Mouse (Mus musculus): ENCODE data around the gene 1110008L16Rik. TPM values are rescaled to one million over a fixed set of nuclear protein-coding genes. Genes with fewer than 3 reads are reported as not detected.
"Not testable (repeated sequence)": the region's sequence is repeated elsewhere in the genome, so short reads cannot be mapped to it uniquely, and the experiment has no call there.

1110008L16Rik gene
- total RNA-seq, 2 experiments from 2014 or later = 9.6 to 10.7 TPM

GRCm38 (mm10) chr12:55338490-55338889 is 39.1 kb downstream of the 1110008L16Rik start:
- DNase-seq = not testable (repeated sequence)

GRCm38 (mm10) chr12:55343045-55343444 is 43.7 kb downstream of the 1110008L16Rik start:
- not testable (repeated sequence) for DNase-seq

- DNase-seq = no peak
These were observed 44.6 kb downstream of the 1110008L16Rik start for GRCm38 (mm10) chr12:55343998-55344397.

DNA sequence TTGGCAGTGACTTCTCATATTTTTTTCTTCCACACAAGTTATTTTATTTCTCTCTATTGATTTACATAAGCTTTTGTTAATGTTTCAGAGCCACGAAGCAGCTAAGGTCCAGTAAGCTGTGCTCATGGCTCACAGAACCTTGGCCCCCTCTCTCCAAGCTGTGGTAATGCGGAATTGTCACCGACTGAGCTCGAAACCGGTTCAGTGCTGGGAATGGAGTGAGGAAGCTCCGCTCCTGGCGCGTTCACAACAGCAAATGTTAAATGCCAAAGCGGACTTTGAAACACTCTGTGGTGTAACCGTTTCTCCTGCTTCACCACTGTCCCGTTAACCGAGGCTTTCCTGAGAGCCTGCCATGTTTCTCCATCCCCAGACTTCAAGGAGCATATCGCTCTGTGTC is 45.2 kb downstream of the 1110008L16Rik start:
- DNase-seq = peak; percentile 2 to 14

DNA sequence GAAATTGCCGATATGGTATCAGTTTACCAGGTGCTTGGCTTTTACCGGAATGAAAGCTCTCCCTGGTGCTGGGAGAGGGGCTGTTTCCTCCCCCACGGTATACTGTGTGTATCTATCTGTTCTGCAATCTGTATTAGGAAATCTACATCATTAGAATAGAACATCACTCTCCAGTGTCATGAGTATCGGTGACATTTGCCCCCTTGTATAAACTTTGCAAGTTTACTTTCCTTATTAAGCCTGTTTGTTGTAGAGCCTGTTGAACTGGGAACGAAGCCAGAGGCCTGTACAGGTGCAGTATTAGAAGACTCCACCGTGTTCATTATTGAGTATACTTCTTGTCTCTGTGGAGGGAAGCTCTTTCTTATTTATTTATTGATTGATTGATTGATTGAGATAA is 54.0 kb downstream of the 1110008L16Rik start:
- DNase-seq = no peak

GRCm38 (mm10) chr12:55354904-55355303 is 55.5 kb downstream of the 1110008L16Rik start:
- peak; percentile 51 to 71 for DNase-seq

DNA sequence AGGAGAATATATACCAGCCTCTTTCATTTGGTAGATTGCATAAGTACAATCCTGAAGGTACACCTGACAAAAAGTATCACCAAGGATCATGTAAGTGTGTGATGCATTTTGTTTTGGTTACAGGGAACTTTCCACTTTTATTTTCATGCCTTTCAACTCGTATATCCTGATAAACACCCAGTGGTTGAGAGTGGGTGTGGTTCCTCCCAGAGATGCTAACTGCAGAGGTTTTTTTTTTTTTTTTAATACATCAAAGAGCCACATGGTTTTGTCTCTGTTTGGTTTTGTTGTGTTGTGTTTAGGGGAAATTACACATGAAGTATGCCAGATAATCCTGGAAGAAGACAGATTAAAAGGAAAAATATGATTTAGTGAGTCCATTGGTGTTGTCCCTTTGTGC is 57.9 kb downstream of the 1110008L16Rik start:
- no peak for DNase-seq

- peak in 1 of 2 experiments; percentile 52 for DNase-seq
These were observed 61.6 kb downstream of the 1110008L16Rik start for GRCm38 (mm10) chr12:55360929-55361328.

DNA sequence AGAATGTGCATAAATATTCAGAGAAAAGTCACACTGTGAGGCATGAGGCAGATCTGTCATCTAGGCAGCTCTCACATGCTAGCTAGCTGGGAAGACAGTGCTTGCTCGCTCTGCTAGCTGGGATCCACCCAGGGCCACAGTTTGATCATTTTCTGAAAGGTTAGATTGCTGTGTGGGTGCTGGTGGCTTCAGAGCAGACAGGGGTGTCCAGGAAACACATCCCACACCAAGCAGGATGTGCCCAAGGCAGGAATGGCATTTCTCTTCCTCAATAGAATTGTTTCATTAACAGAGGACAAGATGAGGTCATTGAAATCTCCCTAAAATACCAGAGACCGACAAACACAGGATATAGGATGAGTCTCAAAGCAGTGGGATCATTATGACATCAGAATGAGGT is 65.7 kb downstream of the 1110008L16Rik start:
- no peak for DNase-seq

GRCm38 (mm10) chr12:55372424-55373055 is 73.2 kb downstream of the 1110008L16Rik start:
- peak in 1 of 2 experiments; percentile 64 for DNase-seq

DNA sequence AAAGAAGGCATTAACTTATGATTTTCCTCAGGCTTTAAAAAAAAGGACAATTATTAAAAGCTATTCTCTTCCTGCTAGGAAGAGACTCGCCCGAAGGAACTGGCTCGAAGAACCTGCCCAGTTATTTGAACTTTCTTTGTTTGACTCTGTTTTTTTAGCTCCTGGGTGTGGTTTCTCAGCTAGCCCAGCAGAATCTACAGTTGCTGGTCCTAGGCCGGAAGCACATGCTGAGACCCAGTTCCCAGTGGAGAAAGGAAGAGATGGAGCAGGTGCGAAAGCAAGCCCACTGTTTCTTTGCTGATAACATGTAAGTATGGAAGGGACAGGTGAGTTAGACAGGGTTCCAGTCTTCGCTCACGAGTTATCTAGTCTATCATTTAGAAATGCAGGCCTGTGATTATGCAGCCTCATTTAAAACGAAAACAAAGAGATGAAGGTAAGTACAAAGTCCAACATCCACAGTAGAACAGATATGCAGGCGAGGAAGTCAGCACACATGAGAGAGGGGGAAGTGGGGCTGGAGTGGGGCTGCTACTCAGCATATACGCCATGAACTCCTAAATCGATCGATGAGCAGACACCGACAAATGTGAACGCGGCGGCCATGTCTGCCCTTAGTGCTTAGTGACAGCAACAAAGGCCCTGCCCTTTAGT is 77.7 kb downstream of the 1110008L16Rik start:
- DNase-seq = peak in 1 of 2 experiments; percentile 52

GRCm38 (mm10) chr12:55377610-55377980 is 78.2 kb downstream of the 1110008L16Rik start:
- no peak for DNase-seq

GRCm38 (mm10) chr12:55384023-55384749 is 84.8 kb downstream of the 1110008L16Rik start, which contains the start of gene Psma6:
Psma6 (plus strand) TSS chr12:55384222.
- no peak for DNase-seq

GRCm38 (mm10) chr12:55384826-55385225 is 85.4 kb downstream of the 1110008L16Rik start:
- no peak for DNase-seq

- peak; percentile 72 to 89 for DNase-seq
These were observed 86.6 kb downstream of the 1110008L16Rik start for GRCm38 (mm10) chr12:55385931-55386330.

DNA sequence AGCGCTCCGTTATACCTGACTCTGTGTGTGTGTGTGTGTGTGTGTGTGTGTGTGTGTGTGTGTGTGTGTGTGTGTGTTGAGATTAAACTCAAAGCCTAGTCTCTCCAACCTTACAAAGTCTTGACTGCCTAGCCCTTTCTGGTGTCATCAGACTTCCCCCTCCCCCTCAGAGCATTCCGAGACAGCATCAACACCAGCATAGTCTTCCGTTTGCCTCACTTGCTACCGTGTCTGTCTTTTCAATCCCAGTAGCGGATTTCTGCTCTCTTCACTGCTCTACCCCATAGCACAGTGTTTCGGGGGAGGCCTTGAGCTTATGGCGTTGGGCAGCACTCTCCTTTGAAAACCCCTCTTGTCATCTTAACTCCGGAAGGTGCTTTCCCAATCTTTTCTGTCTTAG is 87.1 kb downstream of the 1110008L16Rik start:
- DNase-seq = no peak

DNA sequence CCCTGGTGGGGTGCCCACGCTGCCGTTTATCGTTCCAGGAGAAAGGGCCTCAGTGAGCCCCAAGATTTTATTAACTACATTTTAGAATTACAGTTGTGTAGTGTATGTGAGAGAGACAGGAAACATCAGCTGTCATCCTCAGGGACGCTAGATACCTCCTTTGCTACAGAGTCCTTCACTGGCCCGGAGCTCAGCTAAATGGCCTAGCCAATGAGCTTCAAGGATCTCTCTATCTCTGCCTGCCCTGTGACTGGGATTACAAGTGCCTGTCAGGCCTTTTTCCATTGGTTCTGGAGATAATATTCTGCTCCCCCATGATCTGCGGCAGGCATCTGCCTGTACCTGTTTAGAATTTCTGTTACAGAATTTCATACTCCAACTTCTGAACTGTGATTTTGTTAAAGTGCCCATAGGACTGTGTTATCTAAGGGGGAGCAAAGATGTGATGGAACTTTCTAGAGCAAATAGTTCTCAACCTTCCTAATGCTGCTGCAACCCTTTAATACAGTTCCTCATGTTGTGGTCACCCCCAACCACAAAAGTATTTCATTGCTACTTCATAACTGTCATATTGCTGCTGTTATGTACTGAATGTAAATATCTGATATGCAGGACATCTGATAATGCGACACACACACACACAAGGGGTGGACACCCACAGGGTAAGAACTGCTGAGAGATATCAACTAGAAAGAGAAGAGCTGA is 87.9 kb downstream of the 1110008L16Rik start:
- no peak for DNase-seq

DNA sequence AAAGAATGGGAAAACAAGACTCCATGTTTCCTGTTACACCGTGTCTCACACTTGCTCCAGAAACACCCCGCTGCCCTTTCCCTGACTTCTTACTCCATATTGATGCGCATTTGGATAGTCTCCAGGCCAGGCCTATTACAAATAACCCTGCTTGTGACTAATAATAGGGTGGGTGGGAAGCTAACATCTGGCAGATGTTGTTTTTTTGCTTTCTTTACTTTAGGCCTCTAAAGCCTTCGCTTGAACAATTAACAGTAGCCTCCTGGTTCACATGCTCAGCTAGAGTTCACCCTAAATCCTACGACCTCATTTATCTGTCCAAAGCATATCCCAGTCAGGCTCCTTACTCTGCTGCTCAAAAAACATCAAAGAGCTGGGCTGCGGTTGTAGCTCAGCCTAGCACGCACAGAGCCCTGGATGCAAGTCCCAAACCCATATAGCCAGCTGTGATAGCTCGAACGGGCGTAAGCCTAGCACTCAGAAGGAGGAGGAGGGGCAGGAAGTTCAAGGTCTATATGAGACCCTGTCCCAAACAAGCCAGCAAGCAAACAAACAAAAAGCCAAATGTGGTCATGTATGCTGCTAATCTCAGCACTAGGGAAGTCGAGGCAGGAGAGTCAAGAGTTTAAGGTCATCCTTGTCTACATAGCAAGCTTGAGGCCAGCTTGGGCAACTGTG is 88.5 kb downstream of the 1110008L16Rik start:
- peak in 1 of 2 experiments; percentile 57 for DNase-seq

DNA sequence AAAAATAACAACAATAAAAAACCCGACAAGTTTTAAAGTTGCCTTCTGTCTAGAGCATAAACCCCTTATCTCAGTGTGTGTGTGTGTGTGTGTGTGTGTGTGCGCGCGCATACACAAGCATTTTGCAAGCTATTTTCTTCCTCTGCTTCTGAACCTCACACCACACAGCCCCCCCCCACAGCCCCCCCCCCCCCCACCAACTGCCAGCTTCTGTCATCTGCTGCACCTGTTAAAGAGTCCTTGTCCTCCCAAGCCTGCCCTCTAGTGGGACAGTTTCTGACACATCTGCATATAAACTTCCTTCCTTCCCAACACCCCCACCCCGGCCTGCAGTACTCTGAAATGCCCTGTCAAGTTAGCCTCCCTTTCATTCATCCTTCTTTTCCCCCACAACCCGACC is 89.1 kb downstream of the 1110008L16Rik start:
- DNase-seq = peak; percentile 61 to 62

- peak in 1 of 2 experiments; percentile 67 for DNase-seq
These were observed 90.0 kb downstream of the 1110008L16Rik start for GRCm38 (mm10) chr12:55389132-55390081.

DNA sequence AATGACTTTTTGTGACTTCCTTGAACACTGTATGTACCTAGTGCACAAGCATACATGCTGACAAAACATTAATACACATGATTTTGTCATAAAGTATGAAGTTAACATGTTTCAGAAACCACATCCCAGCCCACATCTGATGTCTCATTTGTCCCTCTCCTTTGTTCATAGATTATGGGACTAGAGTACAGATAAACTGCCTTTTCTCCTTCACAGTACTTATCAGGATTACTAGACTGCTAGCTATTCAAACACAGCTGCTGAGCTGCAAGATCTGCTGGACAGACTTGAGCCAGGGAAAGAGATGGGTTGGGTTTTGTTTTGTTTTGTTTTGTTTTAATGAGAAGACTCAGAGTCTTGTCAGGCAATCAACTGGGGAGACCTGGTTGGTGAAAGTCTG is 92.7 kb downstream of the 1110008L16Rik start:
- no peak for DNase-seq

Data from heart, adult 18-20 months (tissue).